Mouse (Mus musculus) left cerebral cortex, adult 18-20 months (tissue): Measurements from ENCODE around the gene Cep44. TPM values are rescaled to one million over a fixed set of nuclear protein-coding genes. Genes with fewer than 3 reads are reported as not detected.

Experiments used
- DNase-seq, 2 experiments: peaks; one replicate each; pipeline ENCODE4 v3.0.0; 2021 to 2022; ENCODE audit warnings: low spot score in 2 of 2, mixed read lengths in 1 of 2
- long read RNA-seq, 2 experiments: library from polyadenylated mRNA; stranded (forward); transcript quantifications; one replicate each; pipeline ENCODE4 v2.0.0; 2021
- total RNA-seq, 2 experiments: library from RNA; stranded (reverse); gene quantifications; 2 replicates each; pipeline ENCODE4 v1.2.3; 2021

Gene Cep44
- 10 to 100 TPM; 20.1 to 20.8 TPM for total RNA-seq
- long read RNA-seq, experiment 1, partial matches to known transcripts = 3 of 16 reads
- long read RNA-seq, experiment 1, other reads (novel, unspliced or antisense) = 11 of 16 reads
- long read RNA-seq, experiment 2, partial matches to known transcripts = 1 of 12 reads
- long read RNA-seq, experiment 2, other reads (novel, unspliced or antisense) = 8 of 12 reads

DNA sequence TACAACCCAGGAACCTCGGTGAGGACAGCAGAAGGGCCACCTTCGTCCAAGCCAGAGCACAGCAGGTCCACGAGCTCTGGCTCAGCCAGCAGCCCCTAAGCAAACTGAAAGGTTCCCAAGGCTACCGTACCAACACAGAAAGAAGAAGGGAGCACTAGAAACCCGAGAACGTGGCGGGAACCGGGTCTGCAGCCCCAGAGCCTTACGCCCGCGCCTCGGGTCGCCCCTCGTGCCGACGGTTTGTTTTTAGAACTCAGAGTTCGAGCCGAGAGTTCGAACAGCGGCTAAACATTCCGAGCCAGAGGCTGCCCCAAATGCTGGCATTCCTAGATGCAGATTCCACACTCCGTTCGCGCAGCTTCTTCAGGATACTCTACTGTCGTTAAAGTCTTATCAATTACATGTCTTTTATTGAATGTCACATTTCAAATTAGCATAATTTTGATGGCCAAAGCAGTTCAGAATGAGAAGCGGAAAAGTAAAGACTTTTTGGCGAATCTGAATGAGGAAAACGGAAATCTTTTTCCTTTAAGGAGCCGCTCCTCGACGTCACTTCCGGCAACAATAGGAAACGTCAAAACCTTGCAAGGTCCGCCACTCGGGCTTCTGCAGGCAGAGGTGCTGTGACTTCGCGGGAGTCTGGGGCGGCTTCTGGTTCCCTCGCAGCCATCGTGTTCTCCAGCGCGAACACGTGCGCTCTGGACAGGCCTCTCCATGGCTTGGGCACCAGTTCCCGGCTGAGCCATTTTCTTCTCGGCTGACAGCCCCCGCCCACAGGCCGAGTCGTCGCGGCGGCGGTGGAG lies at the start of gene Cep44, which contains the start of gene Fbxo8:
Gene Cep44 (minus strand): TSS at position 490 of the 803 bp plus-strand sequence.
Gene Fbxo8 (plus strand): TSS at position 533 of the 803 bp plus-strand sequence.
- DNase-seq = peak; percentile 80

DNA sequence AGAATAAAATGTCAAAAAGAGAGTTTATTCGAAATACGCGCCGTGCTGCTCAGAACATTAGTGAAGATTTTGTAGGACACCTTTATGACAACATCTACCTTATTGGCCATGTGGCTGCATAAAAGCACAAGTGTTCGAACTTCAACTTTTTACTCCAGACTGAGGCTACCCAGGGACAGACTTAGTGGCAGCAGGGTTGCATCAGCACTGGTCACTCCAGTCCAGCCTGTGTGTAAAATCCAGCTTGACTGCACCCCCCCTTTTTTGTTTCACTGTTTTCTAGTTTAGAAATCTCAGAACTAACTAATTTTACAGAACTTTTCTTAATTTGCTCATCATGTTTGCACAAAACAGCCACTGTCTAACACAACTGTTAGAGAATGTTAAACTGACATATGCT lies 40.7 kb upstream of the Cep44 start:
- no peak for DNase-seq

DNA sequence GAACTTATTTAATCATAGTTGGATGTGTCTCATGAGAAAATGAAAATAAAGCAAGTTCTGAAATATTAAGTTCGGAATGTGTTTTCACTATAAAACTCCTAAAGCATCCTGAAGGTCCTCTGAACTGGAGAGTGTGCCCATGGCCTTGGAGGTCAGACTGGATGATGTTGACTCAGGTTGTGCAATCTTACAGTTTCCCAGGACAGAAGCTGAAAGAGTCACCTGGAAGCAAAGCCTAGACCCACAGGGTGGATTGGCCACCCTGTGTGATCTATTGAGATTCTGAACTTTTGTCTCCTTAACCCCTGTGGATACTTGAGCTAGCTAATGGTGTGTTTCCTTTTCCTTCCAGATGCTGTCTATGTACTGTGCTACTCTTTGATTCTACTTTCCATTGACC lies 40.2 kb upstream of the Cep44 start:
- DNase-seq = no peak

DNA sequence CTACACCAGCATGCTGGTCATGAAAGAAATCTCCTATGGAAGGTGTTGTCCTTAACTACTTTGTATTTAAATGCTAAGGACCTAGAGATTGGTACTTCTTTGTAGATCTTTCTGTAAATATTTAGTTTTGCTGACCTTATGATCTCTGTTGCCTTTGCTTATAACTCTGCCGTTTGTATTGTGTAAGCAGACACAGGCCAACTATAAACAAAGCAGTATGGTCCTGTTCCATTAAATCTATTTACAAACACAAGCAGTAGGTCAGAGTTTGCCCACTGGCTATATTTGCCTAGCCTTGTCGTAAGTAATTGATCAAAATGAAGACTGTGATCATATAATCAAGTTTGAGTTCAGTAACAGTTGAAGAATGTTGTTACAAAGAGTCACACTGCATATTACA lies 38.2 kb upstream of the Cep44 start:
- no peak for DNase-seq

DNA sequence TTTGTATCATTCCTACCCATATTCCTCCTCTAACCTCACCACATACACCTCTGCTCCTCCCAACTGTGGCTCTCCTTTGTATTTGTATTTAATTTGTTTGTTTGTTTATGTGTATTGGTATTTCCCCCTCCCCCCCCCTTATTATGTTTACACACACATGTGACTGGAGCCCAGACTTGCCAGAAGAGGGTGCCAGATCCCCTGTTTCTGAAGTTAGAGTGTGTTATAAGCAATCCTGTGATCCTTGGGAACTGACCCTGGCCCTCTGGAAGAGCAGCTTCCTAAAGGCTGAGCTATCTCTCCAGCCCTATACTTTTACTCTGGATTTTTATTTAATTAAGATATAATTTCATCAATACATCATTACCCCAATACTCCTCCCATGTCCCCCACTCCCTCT lies 32.0 kb upstream of the Cep44 start:
- no peak for DNase-seq

DNA sequence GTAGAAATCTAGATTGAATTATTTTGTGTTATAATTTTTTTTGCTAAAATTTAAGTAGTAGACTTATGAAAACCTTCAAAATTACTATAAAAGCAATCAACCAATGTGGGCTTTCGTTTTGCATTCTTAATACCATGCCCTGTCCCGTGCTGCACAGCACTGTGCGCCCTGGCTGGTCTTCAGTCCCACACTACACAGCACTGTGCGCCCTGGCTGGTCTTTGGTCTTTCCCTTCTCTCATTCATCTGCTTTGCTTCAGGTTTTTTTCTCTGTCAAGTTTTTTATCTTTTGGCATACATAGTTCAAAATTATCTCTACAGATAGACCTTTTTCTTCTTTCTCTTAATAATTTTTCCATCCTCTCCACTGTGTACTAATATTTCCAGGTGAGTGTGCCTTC lies 30.1 kb upstream of the Cep44 start:
- DNase-seq = no peak

DNA sequence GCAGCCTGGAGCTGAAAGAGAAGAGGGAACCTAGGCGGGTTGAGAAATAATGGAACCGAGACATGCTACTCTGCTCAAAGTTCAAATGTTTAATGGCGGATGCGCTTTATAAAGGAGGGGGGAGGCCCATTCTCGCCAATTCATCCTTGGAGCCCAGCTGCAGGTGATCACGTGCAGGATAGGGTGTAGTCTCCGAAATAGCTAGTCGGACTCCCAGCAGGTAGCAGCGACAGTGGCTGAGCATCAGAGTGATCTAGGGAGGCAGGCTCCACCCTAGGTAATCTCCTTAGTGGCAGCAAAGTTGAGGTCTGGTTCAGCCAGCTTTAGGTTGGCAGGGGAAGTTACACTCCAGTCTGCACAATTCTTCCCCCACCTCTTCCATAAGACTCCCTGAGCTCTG lies 16.0 kb upstream of the Cep44 start:
- no peak for DNase-seq

DNA sequence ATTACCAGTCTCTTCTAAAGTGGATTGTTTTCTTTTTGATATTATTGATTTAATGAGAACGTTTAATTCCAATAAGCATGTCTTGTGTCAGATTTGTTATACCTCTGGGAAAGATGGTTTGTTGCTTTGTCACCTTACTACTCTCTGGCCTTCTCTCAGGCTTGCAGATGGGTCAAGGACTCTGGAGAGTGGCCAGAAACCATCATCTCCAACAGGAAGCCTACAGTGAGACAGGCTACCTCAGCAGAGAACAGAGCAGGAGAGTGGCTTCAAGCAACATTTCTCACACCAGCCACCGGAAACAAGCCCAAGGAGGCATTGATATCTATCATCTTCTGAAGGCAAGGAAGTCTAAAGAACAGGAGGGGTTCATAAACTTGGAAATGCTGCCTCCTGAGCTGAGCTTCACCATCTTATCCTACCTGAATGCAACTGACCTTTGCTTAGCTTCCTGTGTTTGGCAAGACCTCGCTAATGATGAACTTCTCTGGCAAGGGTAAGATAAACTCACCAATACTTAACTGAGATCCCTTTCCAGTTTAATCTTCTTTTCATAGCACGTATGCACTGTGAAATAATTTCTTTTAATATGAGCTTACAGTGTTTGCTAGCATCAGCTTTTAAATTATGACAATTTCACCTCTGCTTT lies 13.7 kb upstream of the Cep44 start:
- no peak for DNase-seq

DNA sequence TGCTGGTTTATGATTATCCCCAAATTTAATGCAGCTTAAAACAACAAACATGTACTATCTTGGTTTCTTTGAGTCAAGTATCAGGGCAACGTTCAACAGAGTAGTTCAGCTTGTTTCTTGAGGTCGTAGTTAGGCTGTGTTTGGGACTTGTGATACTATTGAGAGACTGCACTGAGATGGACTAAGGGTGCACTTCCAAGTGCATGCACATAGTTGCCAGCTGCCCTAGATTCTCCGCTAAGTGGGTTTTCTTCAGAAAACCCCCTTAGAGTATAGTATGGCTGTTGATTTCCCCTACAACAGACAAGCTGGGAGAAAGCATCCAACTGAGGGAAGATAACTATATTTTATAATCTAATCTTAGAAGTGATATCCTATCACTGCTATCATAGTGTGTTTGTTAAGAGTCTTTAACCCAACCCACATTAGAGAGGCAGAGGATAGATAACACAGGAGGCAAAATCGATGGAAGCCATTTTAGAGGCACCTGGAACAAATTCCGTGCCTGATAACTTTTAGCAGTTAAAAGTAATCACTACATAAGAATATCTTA lies 1.8 kb upstream of the Cep44 start:
- no peak for DNase-seq

DNA sequence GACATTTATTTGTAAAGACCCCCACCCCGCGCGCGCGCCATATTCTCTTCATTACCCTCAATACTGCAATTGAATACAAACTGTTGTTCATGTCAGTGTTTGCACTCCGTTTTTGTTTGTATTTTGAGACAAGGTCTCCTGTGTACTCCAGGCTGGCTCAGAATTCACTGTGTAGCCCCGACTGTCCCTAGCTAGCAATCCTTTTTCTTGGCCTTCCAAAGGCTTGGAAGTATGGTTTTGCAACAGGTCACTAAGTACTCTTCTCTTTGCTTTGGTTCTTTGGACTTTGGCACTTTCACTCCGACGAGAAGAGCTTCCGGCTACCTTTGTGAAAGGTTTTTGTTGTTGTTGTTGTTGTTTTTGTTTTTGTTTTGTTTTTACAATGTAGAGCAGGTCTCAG lies 1.2 kb upstream of the Cep44 start:
- DNase-seq = no peak

DNA sequence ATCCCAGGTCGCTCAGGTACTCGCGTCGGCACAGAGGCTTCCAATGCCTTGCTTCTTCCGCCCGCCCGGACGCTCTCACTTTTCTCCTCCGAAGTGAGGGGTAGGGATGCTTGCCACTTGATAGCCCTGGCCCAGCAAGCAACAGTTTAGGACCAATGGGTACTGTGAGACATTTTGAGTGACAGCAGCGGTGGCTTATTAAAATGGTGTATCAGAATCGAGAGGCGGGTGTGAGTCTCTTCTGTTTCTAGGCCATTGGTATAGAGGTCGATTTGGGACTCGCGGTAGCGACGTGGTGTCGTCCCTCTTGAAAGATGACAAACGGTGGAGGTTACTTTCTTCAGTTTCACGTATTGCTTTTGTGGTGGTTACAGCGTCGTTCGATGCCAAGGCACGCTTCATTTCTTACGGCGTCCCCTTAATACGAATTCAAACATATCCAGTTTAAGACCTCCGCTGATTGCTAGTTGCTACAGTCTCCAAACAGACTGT lies 560 bp upstream of the Cep44 start:
- DNase-seq = peak; percentile 82 to 89

DNA sequence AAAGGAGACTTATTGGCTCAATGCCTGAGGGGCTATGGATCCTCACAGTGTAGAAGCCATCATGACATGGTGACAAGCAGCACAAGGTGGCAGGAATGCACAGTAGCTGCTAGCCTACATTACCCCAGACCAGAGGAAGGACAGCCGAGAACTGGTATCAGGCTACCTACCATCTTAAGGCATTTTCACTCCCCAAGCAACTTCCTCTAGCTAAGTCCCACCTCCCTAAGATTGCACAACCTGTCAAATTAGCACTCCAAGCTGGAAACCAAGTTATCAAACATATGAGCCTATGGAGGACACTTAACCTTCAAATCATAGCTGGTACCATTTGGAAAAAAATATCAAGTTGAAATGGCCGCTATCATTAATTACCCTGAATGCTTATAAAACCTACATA lies 3.0 kb downstream of the Cep44 start:
- DNase-seq = no peak

DNA sequence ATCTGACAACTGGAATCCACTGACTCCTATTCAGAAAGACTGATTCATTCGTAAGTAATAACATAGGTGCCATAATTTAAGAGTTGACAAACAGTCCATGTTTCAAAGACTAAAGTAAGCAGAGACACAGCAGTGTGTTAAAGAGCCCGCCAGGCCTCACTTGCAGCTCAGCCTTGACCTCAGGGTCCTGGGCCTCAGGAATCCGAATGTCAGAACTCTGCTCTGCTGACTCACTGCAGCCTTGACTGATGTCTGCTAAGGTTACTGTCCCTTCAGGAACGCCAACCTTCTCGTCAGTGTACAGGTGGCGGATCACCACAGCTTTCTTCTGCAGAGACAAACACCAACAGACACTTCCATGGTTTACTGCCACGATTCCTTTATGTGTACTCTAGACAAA lies 10.1 kb downstream of the Cep44 start:
- no peak for DNase-seq

DNA sequence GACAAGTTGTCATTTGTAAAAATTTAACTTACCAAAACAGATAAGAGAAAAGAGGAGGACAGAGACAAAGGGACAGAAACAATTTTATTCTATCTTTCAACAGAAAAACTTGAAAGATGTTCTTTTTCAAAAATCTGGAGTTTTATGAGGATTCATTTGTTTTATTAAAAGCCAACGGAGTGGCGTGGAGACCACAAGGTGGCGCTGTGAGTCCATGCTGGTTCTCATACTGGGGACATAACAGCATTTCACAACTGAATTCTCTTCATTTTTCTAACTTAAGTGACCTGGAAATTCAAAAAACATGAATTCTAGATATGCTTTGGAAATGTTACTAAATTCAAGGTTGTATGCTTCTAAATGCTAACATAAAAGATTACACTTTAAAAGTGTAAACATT lies 20.5 kb downstream of the Cep44 start:
- peak; percentile 61 to 70 for DNase-seq

DNA sequence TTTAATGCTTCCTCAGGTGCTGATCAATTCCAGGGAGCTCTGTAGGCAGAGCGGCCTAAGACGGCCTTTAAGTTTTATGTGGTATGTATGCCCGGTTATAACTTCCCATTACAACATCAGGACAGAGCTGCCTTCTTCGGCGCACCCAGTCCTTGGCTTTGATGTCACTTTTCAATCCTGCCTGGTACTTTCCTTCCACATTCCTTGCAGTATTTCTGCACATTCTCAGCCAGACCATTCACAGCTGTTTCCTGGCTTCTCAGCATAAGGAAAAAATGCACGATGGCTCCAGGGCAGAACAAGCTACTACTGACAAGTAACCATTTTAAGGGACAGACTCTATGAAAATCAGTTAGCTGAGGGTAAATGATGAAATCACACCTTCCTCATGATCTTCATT lies 22.0 kb downstream of the Cep44 start:
- DNase-seq = no peak

DNA sequence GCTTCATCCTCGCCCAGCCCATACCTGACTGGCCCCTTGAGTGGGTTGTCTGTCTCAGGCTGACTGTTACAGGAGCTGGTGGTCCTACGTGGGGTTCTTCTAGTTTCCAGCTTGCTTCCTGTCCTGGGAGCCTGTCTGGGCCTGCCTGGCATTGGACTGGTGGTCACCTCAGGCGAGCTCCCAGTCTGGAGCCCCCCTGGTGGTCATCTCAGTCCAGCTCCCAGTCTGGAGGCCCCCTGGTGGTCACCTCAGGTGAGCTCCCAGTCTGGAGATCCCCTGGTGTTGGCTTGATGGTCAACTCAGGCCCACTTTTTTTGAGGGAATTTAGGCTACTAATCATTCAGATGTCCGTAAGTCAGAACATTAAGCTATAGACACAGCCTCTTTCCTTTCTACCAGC lies 29.8 kb downstream of the Cep44 start:
- no peak for DNase-seq

DNA sequence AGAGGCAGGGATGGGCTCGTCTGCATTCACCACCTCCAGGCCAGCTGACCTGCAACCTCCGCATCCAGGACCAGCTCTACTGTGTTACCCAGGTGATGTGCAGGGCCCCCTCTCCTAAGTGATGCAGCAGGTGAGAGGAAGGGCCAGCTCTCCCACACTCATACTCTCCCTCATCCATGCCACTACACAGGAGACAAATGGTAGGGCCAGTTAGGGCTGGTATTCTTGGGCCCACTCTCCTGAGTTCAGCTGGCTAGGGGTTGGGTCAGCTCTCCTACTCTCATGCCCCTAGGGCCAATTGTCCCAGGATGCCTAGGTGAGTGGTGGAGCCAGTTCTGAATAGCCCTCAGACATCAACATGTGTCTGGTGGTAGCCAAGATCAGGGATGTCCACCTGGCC lies 30.6 kb downstream of the Cep44 start:
- DNase-seq = no peak

DNA sequence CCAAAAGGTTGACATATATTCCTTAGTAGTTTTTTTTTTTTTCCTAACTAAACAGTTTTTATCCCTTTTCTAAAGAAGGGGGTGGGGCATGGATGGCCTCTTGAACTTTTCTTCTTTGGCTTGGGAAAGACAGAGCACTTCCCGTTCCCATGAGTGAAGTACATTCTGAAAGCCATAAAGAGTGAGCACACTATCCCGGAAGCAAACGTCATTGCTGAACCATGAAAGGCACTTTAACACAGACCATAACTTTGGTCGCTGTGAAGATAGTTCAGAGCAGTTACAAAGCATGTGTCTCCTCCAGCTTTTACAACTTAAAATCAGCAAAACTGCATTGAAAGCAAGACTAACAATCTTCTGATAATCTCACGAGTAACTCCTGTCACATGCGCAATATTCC lies 32.0 kb downstream of the Cep44 start:
- DNase-seq = no peak

DNA sequence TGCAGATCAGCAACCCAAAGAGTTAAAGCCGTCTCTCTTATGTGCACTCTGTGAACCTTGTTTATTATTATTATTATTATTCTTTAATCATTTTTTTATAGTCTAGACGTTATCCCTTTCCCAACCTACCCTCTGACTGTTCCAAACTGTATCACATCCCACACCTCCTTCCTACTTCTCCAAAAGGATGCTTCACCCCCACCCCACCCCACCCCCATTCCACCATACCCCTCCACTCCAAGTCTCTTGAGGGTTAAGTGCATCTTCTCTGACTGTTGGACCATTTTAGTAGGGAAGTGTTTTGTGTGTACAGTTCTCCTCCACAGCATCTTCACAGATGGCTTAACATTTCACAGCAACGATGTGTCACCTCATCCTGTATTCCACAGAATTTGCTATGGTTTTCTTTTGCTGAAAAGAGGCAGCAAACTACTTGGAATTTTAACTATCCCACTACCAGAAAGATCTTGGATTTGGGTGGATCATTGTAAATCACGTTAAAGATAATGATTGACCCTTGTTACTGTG lies 41.8 kb downstream of the Cep44 start:
- no peak for DNase-seq

DNA sequence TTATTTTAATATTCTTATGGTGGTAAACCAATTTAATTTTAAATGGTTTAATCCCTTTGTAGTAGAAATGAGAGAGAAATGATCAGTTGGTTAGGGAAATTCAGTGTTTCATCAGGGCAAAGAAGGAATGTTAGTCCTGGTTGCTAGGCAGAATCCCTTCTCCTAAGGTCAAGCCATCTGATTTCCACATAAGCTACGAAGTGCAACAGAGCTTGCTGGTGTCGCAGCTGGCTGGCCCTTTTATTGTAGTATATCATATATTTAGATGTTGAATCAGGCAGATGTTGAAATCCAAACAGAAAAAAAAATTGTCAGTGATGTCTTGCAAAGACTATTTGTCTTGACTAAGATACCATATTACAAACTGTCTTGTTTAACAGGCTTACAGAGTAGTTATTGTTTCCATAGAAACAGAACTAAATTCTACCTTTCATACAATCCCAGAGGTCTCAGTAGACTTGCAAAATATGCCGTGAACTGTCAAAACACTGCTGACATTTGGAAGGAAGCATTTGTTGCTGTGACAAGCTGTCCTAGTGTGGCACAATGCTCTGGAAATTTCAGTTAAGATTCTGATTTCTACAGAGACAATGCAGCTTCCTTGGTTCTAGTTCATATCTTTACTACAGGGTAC lies 42.4 kb downstream of the Cep44 start:
- DNase-seq = no peak

DNA sequence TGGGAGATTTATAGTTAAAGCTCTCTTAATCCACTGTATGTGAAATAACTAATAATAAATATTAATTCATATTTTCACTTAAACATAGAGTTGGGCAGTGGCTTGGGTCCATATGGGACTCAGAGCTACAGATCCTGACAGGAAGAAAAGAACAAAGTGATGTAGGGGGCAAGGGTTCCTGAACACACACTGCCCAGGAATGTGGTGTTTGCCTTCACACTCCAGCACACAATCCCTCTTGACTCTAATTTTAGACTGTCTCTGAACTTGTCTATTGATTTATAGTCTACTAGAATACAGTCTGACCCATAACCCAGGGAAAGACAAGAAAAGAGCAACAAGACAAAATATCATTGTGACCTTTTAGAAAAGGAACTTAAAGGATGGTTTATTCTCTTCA lies 48.9 kb downstream of the Cep44 start:
- no peak for DNase-seq
